Mouse (Mus musculus): ENCODE measurements around the gene Wdr19.
A peak's percentile ranks its signal among the peaks of the same experiment; 100 is the strongest.
"Not testable (repeated sequence)": the region's sequence is repeated elsewhere in the genome, so short reads cannot be mapped to it uniquely, and the experiment has no call there.

Gene Wdr19

GRCm38 (mm10) chr5:65194441-65194840 lies 5.1 kb upstream of the Wdr19 start:
- no peak for DNase-seq (ENCODE audit: low spot score in 2 of 2)

GRCm38 (mm10) chr5:65204726-65205125 lies 5.2 kb downstream of the Wdr19 start:
- no peak for DNase-seq (ENCODE audit: low spot score in 2 of 2)

GRCm38 (mm10) chr5:65213321-65213720 lies 13.8 kb downstream of the Wdr19 start:
- DNase-seq (ENCODE audit: low spot score in 2 of 2) = peak in 1 of 2 experiments; percentile 39

GRCm38 (mm10) chr5:65217305-65218269 lies 18.1 kb downstream of the Wdr19 start:
- DNase-seq (ENCODE audit: low spot score in 2 of 2) = no peak

- DNase-seq (ENCODE audit: low spot score in 2 of 2) = no peak
Observed at GRCm38 (mm10) chr5:65221037-65221436, 21.5 kb downstream of the Wdr19 start.

GRCm38 (mm10) chr5:65224056-65224455 lies 24.6 kb downstream of the Wdr19 start:
- no peak for DNase-seq (ENCODE audit: low spot score in 2 of 2)

GRCm38 (mm10) chr5:65231289-65232003 lies 31.9 kb downstream of the Wdr19 start:
- no peak for DNase-seq (ENCODE audit: low spot score in 2 of 2)

- no peak for DNase-seq (ENCODE audit: low spot score in 2 of 2)
Observed at GRCm38 (mm10) chr5:65242740-65243139, 43.2 kb downstream of the Wdr19 start.

- DNase-seq (ENCODE audit: low spot score in 2 of 2) = no peak
Observed at GRCm38 (mm10) chr5:65247296-65247695, 47.8 kb downstream of the Wdr19 start.

GRCm38 (mm10) chr5:65250185-65250855 lies 50.8 kb downstream of the Wdr19 start:
- no peak for DNase-seq (ENCODE audit: low spot score in 2 of 2)

GRCm38 (mm10) chr5:65257910-65258505 lies 58.5 kb downstream of the Wdr19 start:
- no peak for DNase-seq (ENCODE audit: low spot score in 2 of 2)

GRCm38 (mm10) chr5:65273966-65274365 lies 74.5 kb downstream of the Wdr19 start:
- DNase-seq (ENCODE audit: low spot score in 2 of 2) = no peak

- DNase-seq (ENCODE audit: low spot score in 2 of 2) = no peak
Observed at GRCm38 (mm10) chr5:65279133-65279651, 79.7 kb downstream of the Wdr19 start.

GRCm38 (mm10) chr5:65281216-65281615 lies 81.7 kb downstream of the Wdr19 start:
- DNase-seq (ENCODE audit: low spot score in 2 of 2) = no peak

GRCm38 (mm10) chr5:65284171-65284570 lies 84.7 kb downstream of the Wdr19 start:
- DNase-seq (ENCODE audit: low spot score in 2 of 2) = peak in 1 of 2 experiments; percentile 35

- no peak for DNase-seq (ENCODE audit: low spot score in 2 of 2)
Observed at GRCm38 (mm10) chr5:65287751-65288701, 88.5 kb downstream of the Wdr19 start.

- DNase-seq (ENCODE audit: low spot score in 2 of 2) = not testable (repeated sequence)
Observed at GRCm38 (mm10) chr5:65289009-65289408, 89.5 kb downstream of the Wdr19 start.

- DNase-seq (ENCODE audit: low spot score in 2 of 2) = no peak
Observed at GRCm38 (mm10) chr5:65293627-65294026, 94.1 kb downstream of the Wdr19 start.

GRCm38 (mm10) chr5:65294270-65294669 lies 94.8 kb downstream of the Wdr19 start:
- no peak for DNase-seq (ENCODE audit: low spot score in 2 of 2)
